Mouse (Mus musculus) right cerebral cortex, postnatal 10 days (tissue): Measurements from ENCODE around the gene 4930402H24Rik.

Experiments used
- DNase-seq, 2 experiments: peaks; one replicate each; pipeline ENCODE4 v3.0.0; 2021; ENCODE audit warnings: low spot score in 2 of 2

The 4930402H24Rik gene

GRCm38 (mm10) chr2:130731855-130732254 is 174.4 kb downstream of the 4930402H24Rik start:
- DNase-seq = no peak

- no peak for DNase-seq
Measured at GRCm38 (mm10) chr2:130730746-130731145, 175.5 kb downstream of the 4930402H24Rik start.

GRCm38 (mm10) chr2:130728906-130729585 is 177.2 kb downstream of the 4930402H24Rik start:
- no peak for DNase-seq

- no peak for DNase-seq
Measured at GRCm38 (mm10) chr2:130727752-130728151, 178.5 kb downstream of the 4930402H24Rik start.

- DNase-seq = no peak
Measured at GRCm38 (mm10) chr2:130724369-130724768, 181.8 kb downstream of the 4930402H24Rik start.

- no peak for DNase-seq
Measured at GRCm38 (mm10) chr2:130717951-130718350, 188.3 kb downstream of the 4930402H24Rik start.

GRCm38 (mm10) chr2:130707057-130707456 is 199.1 kb downstream of the 4930402H24Rik start:
- DNase-seq = no peak

- no peak for DNase-seq
Measured at GRCm38 (mm10) chr2:130706602-130707001, 199.6 kb downstream of the 4930402H24Rik start.

- no peak for DNase-seq
Measured at GRCm38 (mm10) chr2:130705178-130705577, 201.0 kb downstream of the 4930402H24Rik start.

GRCm38 (mm10) chr2:130704040-130705001 is 201.9 kb downstream of the 4930402H24Rik start:
- peak in 1 of 2 experiments; percentile 42 for DNase-seq

GRCm38 (mm10) chr2:130697821-130698266 is 208.4 kb downstream of the 4930402H24Rik start:
- no peak for DNase-seq

- DNase-seq = peak in 1 of 2 experiments; percentile 47
Measured at GRCm38 (mm10) chr2:130697153-130697810, 208.9 kb downstream of the 4930402H24Rik start, which contains the start of gene Slc4a11. Gene Slc4a11 (minus strand): TSS chr2:130697519.

GRCm38 (mm10) chr2:130696700-130697152 is 209.5 kb downstream of the 4930402H24Rik start:
- DNase-seq = no peak

GRCm38 (mm10) chr2:130693563-130693962 is 212.6 kb downstream of the 4930402H24Rik start:
- no peak for DNase-seq

GRCm38 (mm10) chr2:130689011-130689410 is 217.2 kb downstream of the 4930402H24Rik start:
- DNase-seq = no peak

GRCm38 (mm10) chr2:130685426-130685825 is 220.8 kb downstream of the 4930402H24Rik start:
- DNase-seq = no peak

GRCm38 (mm10) chr2:130681531-130681930 is 224.7 kb downstream of the 4930402H24Rik start:
- no peak for DNase-seq

GRCm38 (mm10) chr2:130679899-130680298 is 226.3 kb downstream of the 4930402H24Rik start:
- no peak for DNase-seq

GRCm38 (mm10) chr2:130679154-130679553 is 227.1 kb downstream of the 4930402H24Rik start:
- DNase-seq = no peak

GRCm38 (mm10) chr2:130677211-130677610 is 229.0 kb downstream of the 4930402H24Rik start:
- DNase-seq = no peak

GRCm38 (mm10) chr2:130667559-130667958 is 238.6 kb downstream of the 4930402H24Rik start, which contains the start of gene Itpa:
Gene Itpa (plus strand): TSS chr2:130667610.
- peak; percentile 93 to 94 for DNase-seq
